Mouse (Mus musculus) lung, postnatal 4 days (tissue): ENCODE measurements around the gene Nrarp.
A peak's percentile ranks its signal among the peaks of the same experiment; 100 is the strongest.

Experiments
- DNase-seq, 2 experiments: peaks; one replicate each; pipeline ENCODE4 v3.0.0; 2021

Gene Nrarp

GRCm38 (mm10) chr2:25180478-25180903 lies at the start of gene Nrarp:
Gene Nrarp, plus strand, starts transcription at chr2:25180758.
- DNase-seq: peak; percentile 96

DNA sequence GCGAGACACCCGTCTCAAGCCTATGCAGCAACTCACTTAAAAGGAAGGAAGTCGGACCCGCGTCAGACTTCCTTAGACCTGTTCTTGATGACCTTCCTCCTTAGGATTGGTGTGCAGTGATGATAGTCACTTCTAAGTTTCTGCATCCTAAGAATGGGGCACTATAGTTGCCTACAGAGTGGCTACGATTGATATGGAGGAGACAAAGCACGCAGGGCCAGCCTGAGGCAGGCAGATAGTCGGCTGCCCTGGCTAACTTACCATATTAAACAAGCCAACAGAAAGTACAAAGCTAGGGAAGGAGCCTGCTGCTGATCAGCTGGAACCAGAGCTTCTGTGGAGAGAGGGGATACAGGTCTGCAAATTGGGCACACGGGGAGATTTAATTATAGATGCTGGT lies 49.0 kb upstream of the Nrarp start:
- no peak for DNase-seq

GRCm38 (mm10) chr2:25137832-25138231 lies 42.7 kb upstream of the Nrarp start:
- no peak for DNase-seq

GRCm38 (mm10) chr2:25141185-25141584 lies 39.4 kb upstream of the Nrarp start:
- peak in 1 of 2 experiments; percentile 12 for DNase-seq

DNA sequence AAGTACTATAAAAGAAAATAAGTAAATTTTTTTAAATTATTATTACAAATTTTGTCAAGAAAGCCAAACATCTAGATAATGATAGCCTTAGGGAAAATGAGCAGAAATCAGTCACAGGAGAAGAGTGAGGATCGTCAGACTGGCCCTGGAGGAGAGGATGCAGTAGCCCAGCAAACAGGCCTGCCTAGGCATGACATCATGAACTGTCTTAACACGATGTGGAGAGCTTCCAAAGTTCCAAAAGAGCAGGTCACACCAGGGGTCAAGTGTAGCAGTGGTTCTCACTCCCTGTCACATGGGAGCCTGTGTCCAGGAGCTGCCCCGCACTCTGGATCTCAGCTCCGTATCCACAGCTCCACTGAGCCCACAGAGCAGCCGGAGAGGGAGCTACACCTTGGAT lies 38.6 kb upstream of the Nrarp start:
- no peak for DNase-seq

DNA sequence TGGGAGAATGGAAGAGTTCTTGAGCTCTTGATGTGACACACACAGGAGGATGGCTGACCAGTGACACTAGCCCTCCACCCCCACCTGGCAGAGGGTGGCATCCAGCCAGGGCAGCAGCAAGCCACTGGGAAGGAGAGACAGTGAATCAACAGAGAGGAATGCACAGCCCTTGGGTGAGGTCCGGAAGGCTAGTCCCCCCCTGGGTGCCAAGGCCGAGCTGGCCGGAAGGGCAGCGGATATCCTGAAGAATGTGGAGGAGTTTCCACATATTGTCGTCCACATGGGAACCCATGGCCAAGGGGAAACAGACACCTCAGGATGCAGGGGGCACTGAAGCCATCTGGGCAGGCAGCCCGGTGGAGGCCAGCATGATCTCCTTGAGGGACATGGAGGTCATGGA lies 35.2 kb upstream of the Nrarp start:
- DNase-seq: peak; percentile 83 to 92

- peak in 1 of 2 experiments; percentile 14 for DNase-seq
Observed at GRCm38 (mm10) chr2:25147398-25147797, 33.2 kb upstream of the Nrarp start.

DNA sequence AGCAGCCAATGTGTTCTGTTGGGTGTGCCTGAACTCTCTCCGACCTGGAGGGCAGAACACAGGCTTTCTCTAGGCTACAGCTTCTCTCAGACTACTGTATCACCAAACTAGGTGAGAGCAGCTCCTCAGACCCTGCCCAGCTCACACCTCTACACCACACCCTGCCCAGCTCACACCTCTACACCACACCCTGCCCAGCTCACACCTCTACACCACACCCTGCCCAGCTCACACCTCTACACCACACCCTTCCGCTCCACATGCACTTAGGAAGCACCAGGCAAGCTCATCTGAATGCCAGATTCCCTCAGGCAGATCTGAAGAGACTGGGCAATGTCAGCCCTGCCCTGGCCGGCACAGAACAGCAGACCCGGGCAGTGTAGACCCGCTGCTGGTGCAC lies 32.7 kb upstream of the Nrarp start:
- DNase-seq: peak in 1 of 2 experiments; percentile 12

- DNase-seq: no peak
Observed at GRCm38 (mm10) chr2:25149643-25150042, 30.9 kb upstream of the Nrarp start.

DNA sequence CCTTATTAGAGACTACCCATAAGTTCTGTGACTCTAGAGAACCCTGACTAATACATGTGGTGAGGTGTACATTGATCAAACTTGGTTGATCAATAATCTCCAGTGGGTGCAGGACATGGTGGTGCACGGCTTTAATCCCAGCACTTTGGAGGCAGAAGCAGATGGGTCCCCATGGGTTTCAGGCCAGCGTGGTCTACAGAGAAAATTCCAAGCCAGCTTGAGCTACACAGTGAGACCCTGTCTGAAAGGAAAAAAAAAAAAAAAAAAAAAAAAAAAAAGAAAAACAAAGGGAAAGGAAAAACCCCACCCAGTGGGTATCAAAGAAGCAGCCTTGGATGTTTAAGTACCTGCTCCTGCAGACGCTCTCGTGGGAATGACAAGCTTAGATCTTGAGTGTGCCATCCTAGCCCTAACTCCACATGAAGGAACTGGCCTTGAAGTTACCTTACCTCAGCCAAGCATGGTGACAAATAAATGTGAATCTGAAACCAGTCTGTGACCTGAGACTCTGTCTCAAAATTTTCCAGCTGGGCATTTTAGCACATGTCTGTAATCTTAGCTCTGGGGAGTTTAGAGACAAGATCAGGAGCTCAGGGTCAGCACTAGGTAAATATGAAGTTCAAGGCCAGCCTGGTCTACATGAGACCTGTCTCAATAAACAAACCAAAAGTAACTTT lies 29.1 kb upstream of the Nrarp start:
- no peak for DNase-seq

DNA sequence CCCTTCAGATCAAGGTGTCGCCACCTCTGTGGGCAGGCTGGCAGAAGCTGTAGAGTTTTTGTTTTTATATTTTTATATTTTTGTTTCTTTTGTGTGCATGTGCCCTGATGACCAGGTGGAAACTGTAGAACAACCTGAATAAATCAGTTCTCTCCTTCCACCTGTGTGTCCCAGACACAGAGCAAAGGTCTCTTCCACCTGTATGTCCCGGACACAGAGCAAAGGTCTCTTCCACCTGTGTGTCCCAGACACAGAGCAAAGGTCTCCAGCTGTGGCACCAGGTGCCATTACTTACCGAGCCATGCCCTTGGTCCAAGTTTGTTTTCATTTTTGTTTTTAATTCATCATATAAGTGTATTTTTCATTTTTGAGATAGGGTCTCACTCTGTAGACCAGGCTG lies 24.4 kb upstream of the Nrarp start:
- no peak for DNase-seq

DNA sequence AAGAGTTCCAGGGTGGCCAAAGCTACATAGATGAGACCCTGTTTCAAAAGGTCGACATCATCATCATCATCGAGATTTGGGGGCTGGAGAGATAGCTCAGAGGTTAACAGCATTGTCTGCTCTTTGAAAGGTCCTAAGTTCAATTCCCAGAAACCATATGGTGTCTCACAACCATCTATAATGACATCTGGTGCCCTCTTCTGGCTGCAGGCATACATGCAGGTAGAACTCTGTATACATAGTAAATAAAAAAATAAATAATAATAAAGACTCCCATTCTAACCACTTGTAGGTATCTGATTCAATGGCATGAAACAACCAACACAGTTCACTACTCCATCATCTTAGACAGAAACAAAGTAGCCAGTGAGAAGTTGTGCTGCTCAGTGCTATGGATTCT lies 23.6 kb upstream of the Nrarp start:
- no peak for DNase-seq

DNA sequence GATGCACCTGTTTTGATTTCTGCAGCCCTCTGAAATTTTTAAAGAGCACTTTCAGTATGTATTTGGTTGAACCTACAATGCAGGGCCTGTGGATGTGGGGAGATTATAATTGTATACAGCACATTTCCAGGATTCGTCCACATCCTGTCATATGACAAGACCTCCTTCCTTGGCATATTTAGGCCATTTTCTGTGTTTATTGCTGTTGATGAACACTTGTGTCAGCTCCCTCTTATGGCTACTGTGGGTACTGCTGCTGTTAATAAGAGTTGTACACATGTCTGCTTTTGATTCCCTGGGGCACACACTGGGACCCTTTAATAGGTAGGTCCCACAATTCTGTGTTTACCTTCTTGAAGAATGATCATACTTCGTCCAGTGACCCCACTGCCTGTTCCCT lies 22.9 kb upstream of the Nrarp start:
- peak in 1 of 2 experiments; percentile 73 for DNase-seq

DNA sequence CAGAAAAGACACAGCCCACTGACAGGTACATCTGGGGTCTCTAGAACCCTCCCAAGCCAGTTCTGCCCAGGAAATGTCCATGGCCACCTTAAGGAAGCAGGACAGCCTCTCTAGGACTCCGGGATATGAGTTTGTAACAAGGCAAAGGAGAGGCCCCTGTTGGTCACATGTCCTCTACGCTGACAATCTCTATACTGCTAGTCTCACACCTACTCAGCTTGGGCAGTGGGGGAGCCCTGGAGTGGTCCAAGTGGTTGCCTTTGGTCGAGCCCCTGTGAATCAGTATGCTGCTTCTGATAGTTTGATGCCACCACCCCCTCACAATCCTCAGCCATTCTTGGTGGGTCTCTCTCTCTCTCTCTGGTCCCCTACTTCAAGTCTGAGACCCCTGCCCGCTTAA lies 13.1 kb upstream of the Nrarp start:
- DNase-seq: no peak

GRCm38 (mm10) chr2:25167919-25168664 lies 12.5 kb upstream of the Nrarp start:
- DNase-seq: peak; percentile 84 to 89

DNA sequence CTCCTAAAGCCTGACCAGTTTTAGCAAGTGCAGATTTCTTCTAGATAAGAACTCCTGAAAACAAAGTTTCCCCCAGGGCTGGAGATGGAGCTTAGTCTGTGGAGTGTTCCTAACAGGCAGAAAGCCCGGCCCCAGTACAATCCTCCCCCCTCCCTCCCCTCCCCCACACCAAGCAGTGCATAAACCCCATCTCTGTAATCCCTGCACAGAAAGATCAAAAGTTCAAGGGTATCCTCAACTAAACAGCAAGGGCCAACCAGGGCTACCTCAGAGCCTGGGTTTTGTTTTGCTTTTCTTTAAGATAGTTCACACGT lies 11.9 kb upstream of the Nrarp start:
- DNase-seq: no peak

DNA sequence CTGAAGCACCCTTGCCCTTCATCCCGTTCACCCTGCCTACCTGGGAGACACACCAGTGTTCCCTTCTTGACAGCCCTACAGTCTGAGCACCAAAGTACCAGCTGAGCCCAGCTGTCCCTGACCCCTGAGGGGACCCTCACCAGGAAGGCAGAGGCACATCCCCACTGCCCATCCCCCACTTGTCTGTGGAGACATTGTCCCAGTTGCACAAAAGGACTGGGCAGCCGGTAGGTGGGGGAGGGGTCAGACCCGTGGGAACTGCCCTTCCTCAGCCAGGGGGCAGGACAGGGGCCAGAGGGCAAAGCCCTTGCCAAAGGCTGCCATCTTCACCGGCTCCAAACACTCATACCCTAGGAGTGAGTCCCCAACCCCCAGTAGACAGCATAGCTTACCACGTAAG lies 10.8 kb upstream of the Nrarp start:
- peak in 1 of 2 experiments; percentile 38 for DNase-seq

GRCm38 (mm10) chr2:25170326-25171100 lies 10.0 kb upstream of the Nrarp start:
- peak in 1 of 2 experiments; percentile 35 for DNase-seq

- DNase-seq: peak in 1 of 2 experiments; percentile 25
Observed at GRCm38 (mm10) chr2:25171101-25171768, 9.3 kb upstream of the Nrarp start.

- DNase-seq: peak in 1 of 2 experiments; percentile 11
Observed at GRCm38 (mm10) chr2:25171769-25172153, 8.8 kb upstream of the Nrarp start.

GRCm38 (mm10) chr2:25172629-25173028 lies 7.9 kb upstream of the Nrarp start:
- peak in 1 of 2 experiments; percentile 68 for DNase-seq

DNA sequence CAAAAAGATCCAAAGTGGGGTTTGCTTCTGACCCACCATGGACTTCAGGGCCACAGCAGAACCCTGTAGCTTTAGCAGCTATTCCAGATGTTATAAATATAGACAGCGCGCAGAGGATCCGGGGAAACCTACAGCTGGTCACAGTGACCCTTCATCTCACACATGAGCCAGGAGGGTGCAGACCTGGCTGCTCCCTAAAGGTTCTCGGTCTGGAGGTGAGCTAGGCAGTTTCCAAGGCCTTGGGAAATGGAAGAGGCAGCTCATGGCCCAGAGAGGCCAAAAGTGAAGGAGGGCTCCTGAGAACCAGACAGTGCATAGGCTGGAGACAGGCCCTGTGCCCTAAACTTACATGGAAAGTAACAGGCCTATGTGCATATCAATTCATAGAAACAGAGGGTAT lies 6.7 kb upstream of the Nrarp start:
- DNase-seq: peak in 1 of 2 experiments; percentile 6
